Mouse (Mus musculus) testis, adult 2 months (tissue): Measurements from ENCODE around the gene Cdk8. TPM values are rescaled to one million over a fixed set of nuclear protein-coding genes. Genes with fewer than 3 reads are reported as not detected.

Experiments
- H3K27ac ChIP-seq: fragments of 200-500 bp; 2 replicates; pipeline ENCODE4 v1.5.1; 2012; ENCODE audit warnings: low read depth, low read length; ENCODE audit not compliant: control insufficient read depth, insufficient read depth
- H3K27me3 ChIP-seq: fragments of 200-500 bp; 2 replicates; pipeline ENCODE4 v1.6.1; 2012; ENCODE audit warnings: mild to moderate bottlenecking, low read length, moderate library complexity; ENCODE audit not compliant: control insufficient read depth, insufficient read depth
- H3K36me3 ChIP-seq: fragments of 200-500 bp; 2 replicates; pipeline ENCODE4 v1.6.1; 2012; ENCODE audit warnings: mild to moderate bottlenecking, low read length; ENCODE audit not compliant: control insufficient read depth, insufficient read depth
- H3K4me1 ChIP-seq: fragments of 200-500 bp; 2 replicates; pipeline ENCODE4 v1.6.1; 2012; ENCODE audit warnings: low read length; ENCODE audit not compliant: control insufficient read depth, insufficient read depth
- H3K4me3 ChIP-seq: fragments of 200-500 bp; 2 replicates; pipeline ENCODE4 v1.5.1; 2012; ENCODE audit warnings: low read depth, mild to moderate bottlenecking, low read length, moderate library complexity, mixed read lengths; ENCODE audit not compliant: control insufficient read depth
- CTCF ChIP-seq: fragments of 200-500 bp; IDR thresholded peaks from 2 replicates; pipeline ENCODE4 v1.5.1; 2012; ENCODE audit warnings: low read depth, mild to moderate bottlenecking, inconsistent platforms, low read length, moderate library complexity; ENCODE audit not compliant: control insufficient read depth, insufficient read depth, insufficient replicate concordance
- POLR2A ChIP-seq: fragments of 200-500 bp; IDR thresholded peaks from 2 replicates; pipeline ENCODE4 v1.6.1; 2012; ENCODE audit warnings: low read depth, mild to moderate bottlenecking, inconsistent platforms, low read length, moderate library complexity; ENCODE audit not compliant: control insufficient read depth
- polyA plus RNA-seq: library from polyadenylated mRNA; depleted of rRNA; stranded (reverse); fragments of >200 nt; gene quantifications from 2 replicates; pipeline ENCODE4 v1.2.3, GENCODE M21; 2012

Cdk8 gene
- polyA plus RNA-seq, 1 experiment, result 19.1 TPM

DNA sequence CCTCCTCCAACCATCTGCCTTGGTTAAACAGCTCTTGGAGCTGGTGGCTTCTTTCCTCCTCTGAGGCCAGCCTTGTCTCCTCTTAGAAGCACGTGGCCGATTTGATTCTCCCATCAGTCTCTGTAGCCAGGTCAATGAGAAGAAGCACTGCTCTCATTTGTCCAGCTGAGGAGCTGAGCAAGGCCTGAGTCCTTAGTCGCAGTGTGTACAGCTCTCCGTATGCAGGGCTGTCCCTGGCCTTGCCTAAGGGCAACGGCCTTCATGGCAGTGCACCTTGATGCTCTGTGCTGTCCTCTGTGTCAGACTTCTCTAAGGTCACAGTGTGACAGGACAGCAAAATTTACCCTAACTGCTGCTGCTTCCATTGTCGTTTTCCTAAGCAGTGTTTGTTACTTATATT, 52.9 kb downstream of the Cdk8 start:
- H3K27ac ChIP-seq, result no peak overlapping the region
- no peaks in the 10 kb centered on the region for H3K4me1 ChIP-seq
- TF ChIP-seq POLR2A (no peak), CTCF (no peak)
- H3K36me3 ChIP-seq, result peaks cover 1% of the 10 kb centered on the region; the same call in 1 of the 2 replicates
- H3K27me3 ChIP-seq, result no peaks in the 10 kb centered on the region
- no peak overlapping the region for H3K4me3 ChIP-seq

GRCm38 (mm10) chr5:146287416-146287815, 56.4 kb downstream of the Cdk8 start:
- Histone ChIP-seq H3K4me1 (no peaks in the 10 kb centered on the region), H3K27me3 (no peaks in the 10 kb centered on the region), H3K27ac (no peak overlapping the region), H3K36me3 (peaks cover 1% of the 10 kb centered on the region; the same call in 1 of the 2 replicates), H3K4me3 (no peak overlapping the region)
- TF ChIP-seq CTCF (no peak), POLR2A (no peak)

DNA sequence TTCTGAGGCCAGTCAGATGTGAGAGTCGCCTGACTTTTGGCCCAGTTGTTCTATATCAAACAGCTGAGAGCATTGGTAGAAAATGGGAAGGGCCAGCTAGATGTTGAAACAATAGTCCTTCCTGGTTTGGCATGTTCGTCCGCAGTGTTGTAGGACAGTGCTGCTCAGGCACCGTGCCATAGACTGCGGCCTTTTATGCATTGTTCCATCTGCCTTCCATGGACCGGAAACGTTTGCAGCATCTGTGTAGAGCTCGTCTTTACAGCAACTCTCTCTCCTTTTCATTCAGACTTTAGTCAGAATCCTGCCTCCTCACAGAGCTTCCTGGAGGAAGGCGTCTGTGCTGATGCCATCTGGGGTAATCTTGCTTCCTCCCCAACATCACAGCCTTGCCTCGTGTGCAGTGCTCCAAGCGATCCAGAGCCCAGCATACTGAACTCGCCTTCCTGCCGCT, 57.0 kb downstream of the Cdk8 start:
- H3K27ac ChIP-seq, result no peak overlapping the region
- TF ChIP-seq POLR2A (no peak), CTCF (no peak)
- H3K4me1 ChIP-seq, result no peaks in the 10 kb centered on the region
- H3K4me3 ChIP-seq, result no peak overlapping the region
- no peaks in the 10 kb centered on the region for H3K27me3 ChIP-seq
- H3K36me3 ChIP-seq, result peaks cover 1% of the 10 kb centered on the region; the same call in 1 of the 2 replicates

DNA sequence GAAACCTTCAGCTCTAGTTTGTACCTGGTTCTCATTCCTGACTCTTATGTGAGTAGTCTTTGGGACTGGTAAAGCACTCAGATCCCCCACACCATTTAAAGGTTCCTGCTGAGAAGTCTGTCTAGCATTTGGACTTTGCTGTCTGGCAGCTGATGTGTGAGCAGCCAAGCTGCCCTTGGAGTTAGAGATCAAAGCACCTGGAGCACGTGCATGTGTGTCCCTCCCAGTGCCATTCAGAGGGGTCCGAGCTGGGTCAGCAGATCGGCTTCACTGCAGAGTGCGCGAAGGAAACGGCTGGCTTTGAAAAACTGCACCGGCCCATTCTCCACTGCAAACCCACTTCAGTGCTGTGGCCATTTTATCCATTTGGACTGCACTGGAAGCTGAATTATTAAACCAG, 58.9 kb downstream of the Cdk8 start:
- H3K4me3 ChIP-seq, result no peak overlapping the region
- peaks cover 1% of the 10 kb centered on the region; the same call in 1 of the 2 replicates for H3K36me3 ChIP-seq
- no peaks in the 10 kb centered on the region for H3K27me3 ChIP-seq
- no peaks in the 10 kb centered on the region for H3K4me1 ChIP-seq
- TF ChIP-seq CTCF, result no peak
- H3K27ac ChIP-seq, result no peak overlapping the region

GRCm38 (mm10) chr5:146290446-146290845, 59.4 kb downstream of the Cdk8 start:
- H3K4me3 ChIP-seq, result no peak overlapping the region
- no peaks in the 10 kb centered on the region for H3K4me1 ChIP-seq
- H3K36me3 ChIP-seq, result peaks cover 1% of the 10 kb centered on the region; the same call in 1 of the 2 replicates
- H3K27me3 ChIP-seq, result no peaks in the 10 kb centered on the region
- TF ChIP-seq POLR2A (no peak), CTCF (no peak)
- no peak overlapping the region for H3K27ac ChIP-seq

DNA sequence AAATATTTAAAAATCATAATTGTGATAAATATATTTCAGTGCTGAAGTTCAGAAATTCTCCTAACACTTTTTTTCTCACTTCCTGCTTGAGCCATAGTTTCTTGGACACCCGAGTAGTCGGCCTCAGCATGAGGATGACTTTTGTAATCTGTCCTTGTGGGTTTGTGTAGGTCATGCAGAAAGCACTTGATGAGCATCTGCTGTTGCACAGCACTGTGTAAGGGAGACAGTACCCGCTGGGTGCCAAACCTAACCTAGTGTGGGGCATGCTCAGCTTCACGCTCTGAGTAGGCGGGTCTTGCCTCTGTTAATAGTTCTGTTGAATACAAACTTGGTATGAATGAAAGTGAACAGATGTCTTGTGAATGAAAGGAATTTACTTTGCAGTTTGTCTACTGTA, 60.5 kb downstream of the Cdk8 start:
- no peaks in the 10 kb centered on the region for H3K27me3 ChIP-seq
- no peaks in the 10 kb centered on the region; the same call in 1 of the 2 replicates for H3K36me3 ChIP-seq
- H3K4me3 ChIP-seq, result no peak overlapping the region
- TF ChIP-seq POLR2A (no peak), CTCF (no peak)
- no peak overlapping the region for H3K27ac ChIP-seq
- H3K4me1 ChIP-seq, result no peaks in the 10 kb centered on the region

DNA sequence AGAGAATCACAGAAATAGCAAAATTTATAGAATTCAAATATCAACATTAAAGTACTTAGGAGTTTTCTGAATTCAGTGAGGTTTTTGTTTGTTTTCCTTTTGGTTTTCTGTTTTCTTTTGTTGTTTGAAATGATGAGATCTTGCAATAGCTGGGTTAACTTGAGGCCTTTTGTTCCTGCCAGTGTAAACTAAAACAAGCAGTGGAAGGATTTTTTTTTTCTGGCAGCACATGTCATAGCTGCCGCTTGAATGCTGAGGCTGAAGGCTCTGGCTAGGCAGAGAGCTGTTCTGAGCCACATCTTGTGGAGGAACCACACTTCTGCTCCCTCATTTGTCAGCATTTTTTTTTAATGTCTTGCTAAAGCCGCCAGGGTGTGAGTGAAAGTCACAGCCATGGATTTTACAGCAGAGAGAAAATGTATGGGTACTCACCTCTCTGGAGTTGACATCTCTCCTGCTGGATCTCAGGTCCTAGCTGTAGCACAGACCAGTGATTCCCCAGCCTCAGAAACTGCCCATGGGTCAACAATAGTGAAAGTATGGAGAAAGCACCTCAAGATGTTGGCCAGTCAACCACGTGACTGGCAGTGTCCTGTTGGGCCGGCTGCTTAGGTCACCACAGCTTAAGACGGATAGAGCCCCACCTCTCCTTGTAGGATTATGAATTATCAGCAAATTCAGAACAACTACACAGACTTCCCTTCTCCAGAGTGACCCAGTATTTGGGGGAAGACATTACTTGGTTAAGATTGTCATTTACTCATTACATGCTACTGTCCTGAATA, 62.1 kb downstream of the Cdk8 start:
- Histone ChIP-seq H3K4me3 (no peak overlapping the region), H3K27ac (no peak overlapping the region), H3K4me1 (no peaks in the 10 kb centered on the region), H3K36me3 (no peaks in the 10 kb centered on the region; the same call in 1 of the 2 replicates), H3K27me3 (no peaks in the 10 kb centered on the region)
- no peak for TF ChIP-seq CTCF
- TF ChIP-seq POLR2A, result no peak
